Mouse (Mus musculus): ENCODE results near the gene Bpifb9b. TPM values are rescaled to one million over a fixed set of nuclear protein-coding genes. Genes with fewer than 3 reads are reported as not detected.
"Not testable (repeated sequence)": the region's sequence is repeated elsewhere in the genome, so short reads cannot be mapped to it uniquely, and the experiment has no call there.

The Bpifb9b gene
- not detected for polyA plus RNA-seq (2017; shearing (Covaris generic))

- not testable (repeated sequence) for ATAC-seq
Measured at GRCm38 (mm10) chr2:154306927-154307326, at the start of gene Bpifb9b. Bpifb9b (plus strand) TSS chr2:154307227.

GRCm38 (mm10) chr2:154257554-154257953, 49.5 kb upstream of the Bpifb9b start, which contains the start of gene Bpifb9a:
Bpifb9a (plus strand) TSS chr2:154257854.
- ATAC-seq = not testable (repeated sequence)

GRCm38 (mm10) chr2:154264397-154264796, 42.6 kb upstream of the Bpifb9b start:
- ATAC-seq = not testable (repeated sequence)

GRCm38 (mm10) chr2:154291866-154292265, 15.2 kb upstream of the Bpifb9b start:
- not testable (repeated sequence) for ATAC-seq

GRCm38 (mm10) chr2:154292833-154293232, 14.2 kb upstream of the Bpifb9b start:
- ATAC-seq = no peak

- not testable (repeated sequence) for ATAC-seq
Measured at GRCm38 (mm10) chr2:154294746-154295145, 12.3 kb upstream of the Bpifb9b start.

- ATAC-seq = peak; percentile 62
Measured at GRCm38 (mm10) chr2:154300496-154300895, 6.5 kb upstream of the Bpifb9b start.

- no peak for ATAC-seq
Measured at GRCm38 (mm10) chr2:154301763-154302162, 5.3 kb upstream of the Bpifb9b start.

- not testable (repeated sequence) for ATAC-seq
Measured at GRCm38 (mm10) chr2:154304604-154305003, 2.4 kb upstream of the Bpifb9b start.

- ATAC-seq = not testable (repeated sequence)
Measured at GRCm38 (mm10) chr2:154313771-154314170, 6.7 kb downstream of the Bpifb9b start.

- no peak for ATAC-seq
Measured at GRCm38 (mm10) chr2:154326852-154327251, 19.8 kb downstream of the Bpifb9b start.

- ATAC-seq = no peak
Measured at GRCm38 (mm10) chr2:154335572-154335971, 28.5 kb downstream of the Bpifb9b start.

GRCm38 (mm10) chr2:154338161-154338560, 31.1 kb downstream of the Bpifb9b start:
- ATAC-seq = no peak

- ATAC-seq = no peak
Measured at GRCm38 (mm10) chr2:154339356-154339755, 32.3 kb downstream of the Bpifb9b start.

GRCm38 (mm10) chr2:154348152-154348551, 41.1 kb downstream of the Bpifb9b start:
- ATAC-seq = no peak

- ATAC-seq = peak; percentile 54
Measured at GRCm38 (mm10) chr2:154354000-154354425, 47.0 kb downstream of the Bpifb9b start.

GRCm38 (mm10) chr2:154367510-154367909, 60.5 kb downstream of the Bpifb9b start:
- no peak for ATAC-seq

Other genes with a start within 250 kb of the Bpifb9b start
- not detected for gene Bpifa3, start 176.9 kb upstream of the Bpifb9b start, polyA plus RNA-seq (2017; shearing (Covaris generic))
- not detected for gene Bpifa1, start 164.3 kb upstream of the Bpifb9b start, polyA plus RNA-seq (2017; shearing (Covaris generic))
- gene Bpifa5, start 144.6 kb upstream of the Bpifb9b start, polyA plus RNA-seq (2017; shearing (Covaris generic)) = not detected
- gene Bpifb1, start 116.4 kb upstream of the Bpifb9b start, polyA plus RNA-seq (2017; shearing (Covaris generic)) = not detected
- gene Bpifb5, start 83.5 kb upstream of the Bpifb9b start, polyA plus RNA-seq (2017; shearing (Covaris generic)) = not detected
- not detected for gene Bpifb9a, start 49.4 kb upstream of the Bpifb9b start, polyA plus RNA-seq (2017; shearing (Covaris generic))
- 10 to 100 TPM; 24.4 to 38.9 TPM for gene Cdk5rap1, start 65.8 kb downstream of the Bpifb9b start, polyA plus RNA-seq (2017; shearing (Covaris generic))
- gene Snta1, start 100.9 kb downstream of the Bpifb9b start, polyA plus RNA-seq (2017; shearing (Covaris generic)) = not detected
- 10 to 100 TPM; 22.9 to 33.0 TPM for gene Cbfa2t2, start 129.3 kb downstream of the Bpifb9b start, polyA plus RNA-seq (2017; shearing (Covaris generic))
- not detected for gene 1700003F12Rik, start 239.9 kb downstream of the Bpifb9b start, polyA plus RNA-seq (2017; shearing (Covaris generic))
- gene Actl10, start 244.5 kb downstream of the Bpifb9b start, polyA plus RNA-seq (2017; shearing (Covaris generic)) = not detected

Measured in CD4-positive, CD25-positive, alpha-beta regulatory T cell, adult 4 months (primary cell).